Mouse (Mus musculus): ENCODE results near the gene 1700012P22Rik. TPM values are rescaled to one million over a fixed set of nuclear protein-coding genes. Genes with fewer than 3 reads are reported as not detected.
A peak's percentile ranks its signal among the peaks of the same experiment; 100 is the strongest.

Gene 1700012P22Rik
- not detected in 2 replicates for polyA plus RNA-seq (2014; fragmentation: Nextera tagmentation; extraction: Ambion mirVana)

DNA sequence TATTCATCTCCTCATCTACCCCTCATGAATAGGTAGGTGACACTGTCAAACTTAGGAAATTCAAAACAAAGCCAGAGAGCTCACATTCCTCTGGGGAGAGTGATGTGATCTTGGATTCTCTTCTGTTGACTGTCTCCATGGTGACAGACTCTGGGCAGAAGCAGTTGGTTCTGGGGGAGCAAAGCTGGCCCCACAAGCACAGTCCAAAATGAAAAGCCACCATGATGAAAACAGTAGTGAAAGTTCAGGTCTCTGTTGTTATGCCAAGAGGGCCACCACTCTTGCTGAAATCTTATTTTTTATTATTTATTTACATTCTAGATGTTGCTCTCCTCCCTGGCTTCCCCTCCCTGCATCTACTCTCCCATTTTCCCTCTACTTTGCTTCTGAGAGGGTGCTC lies at the start of gene 1700012P22Rik:
Gene 1700012P22Rik, minus strand, starts transcription at position 101 of the 400 bp plus-strand sequence.
- H3K9ac ChIP-seq (ENCODE audit: low read depth, low read length), result no peak within 1 kb of the TSS
- H3K4me1 ChIP-seq (replicated peaks; ENCODE audit: control insufficient read depth, insufficient read depth, low read length), result no peaks in the 10 kb centered on the region
- H3K27me3 ChIP-seq (replicated peaks; ENCODE audit: control insufficient read depth, insufficient read depth, low read length), result no peaks in the 10 kb centered on the region
- H3K9me3 ChIP-seq (ENCODE audit: control insufficient read depth, low read length), result no peaks in the 10 kb centered on the region
- H3K27ac ChIP-seq (ENCODE audit: low read depth, low read length), result no peak within 1 kb of the TSS
- DNase-seq (ENCODE audit: low spot score), result no peak
- no peak within 1 kb of the TSS for H3K4me2 ChIP-seq
- no peaks in the 10 kb centered on the region for H3K36me3 ChIP-seq (ENCODE audit: control insufficient read depth, insufficient read depth, low read length)
- no peak within 1 kb of the TSS for H3K4me3 ChIP-seq (ENCODE audit: low read depth, low read length)
- ATAC-seq (replicated peaks; ENCODE audit: low FRiP score), result no peak

DNA sequence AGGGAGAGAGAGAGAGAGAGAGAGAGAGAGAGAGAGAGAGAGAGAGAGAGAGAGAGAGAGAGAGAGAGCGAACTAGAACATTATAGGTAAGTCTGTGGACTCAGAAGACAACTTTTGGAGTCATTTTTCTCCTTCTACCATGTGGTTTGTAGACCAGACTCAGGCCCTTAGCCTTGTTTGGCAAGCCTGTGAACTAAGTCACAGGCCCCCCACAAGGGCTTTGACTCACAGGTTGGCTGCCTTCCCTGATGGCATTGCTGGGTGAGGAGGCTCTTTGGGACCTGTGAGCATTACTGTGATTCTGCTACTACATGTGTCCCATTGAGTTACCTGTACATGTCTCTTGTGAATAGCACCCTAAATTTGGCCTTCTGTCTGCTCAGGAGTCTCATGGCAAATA lies 29.5 kb upstream of the 1700012P22Rik start:
- Histone ChIP-seq H3K4me3 (ENCODE audit: low read depth, low read length) (no peak overlapping the region), H3K4me1 (replicated peaks; ENCODE audit: control insufficient read depth, insufficient read depth, low read length) (no peaks in the 10 kb centered on the region), H3K36me3 (ENCODE audit: control insufficient read depth, insufficient read depth, low read length) (no peaks in the 10 kb centered on the region), H3K27ac (ENCODE audit: low read depth, low read length) (no peak overlapping the region), H3K4me2 (no peak overlapping the region), H3K9me3 (ENCODE audit: control insufficient read depth, low read length) (no peaks in the 10 kb centered on the region), H3K27me3 (replicated peaks; ENCODE audit: control insufficient read depth, insufficient read depth, low read length) (no peaks in the 10 kb centered on the region), H3K9ac (ENCODE audit: low read depth, low read length) (no peak overlapping the region)
- DNase-seq (ENCODE audit: low spot score) (no peak), ATAC-seq (replicated peaks; ENCODE audit: low FRiP score) (no peak)
- 63% methylated on average over 1 of the region's 1 CpGs for WGBS

DNA sequence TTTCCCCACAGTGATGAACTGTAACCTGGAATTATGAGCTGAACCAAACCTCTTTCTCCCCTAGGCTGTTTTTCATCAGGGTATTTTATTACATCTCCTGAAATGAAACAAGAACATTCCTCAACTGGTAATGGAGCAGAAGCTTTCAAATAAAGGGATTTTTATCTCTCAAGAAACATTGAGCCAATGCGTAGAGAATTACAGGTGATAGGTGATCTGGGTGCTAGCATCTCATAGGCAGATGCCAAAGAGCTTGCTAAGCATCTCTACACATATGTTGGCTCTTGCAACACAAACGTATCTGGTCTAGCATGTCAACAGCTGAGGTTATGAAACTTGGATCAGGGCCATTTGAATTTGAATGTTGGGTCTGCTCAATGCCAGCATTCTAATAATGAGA lies 26.6 kb upstream of the 1700012P22Rik start:
- H3K9ac ChIP-seq (ENCODE audit: low read depth, low read length), result no peak overlapping the region
- H3K27ac ChIP-seq (ENCODE audit: low read depth, low read length), result no peak overlapping the region
- no peak overlapping the region for H3K4me2 ChIP-seq
- H3K4me3 ChIP-seq (ENCODE audit: low read depth, low read length), result no peak overlapping the region
- no peak for ATAC-seq (replicated peaks; ENCODE audit: low FRiP score)
- no peaks in the 10 kb centered on the region for H3K27me3 ChIP-seq (replicated peaks; ENCODE audit: control insufficient read depth, insufficient read depth, low read length)
- WGBS, result 76% methylated on average over 2 of the region's 2 CpGs
- no peaks in the 10 kb centered on the region for H3K36me3 ChIP-seq (ENCODE audit: control insufficient read depth, insufficient read depth, low read length)
- no peak for DNase-seq (ENCODE audit: low spot score)
- H3K9me3 ChIP-seq (ENCODE audit: control insufficient read depth, low read length), result no peaks in the 10 kb centered on the region
- no peaks in the 10 kb centered on the region for H3K4me1 ChIP-seq (replicated peaks; ENCODE audit: control insufficient read depth, insufficient read depth, low read length)

GRCm38 (mm10) chr4:144463656-144464055 lies 25.1 kb upstream of the 1700012P22Rik start, which contains the start of gene Aadacl3:
Gene Aadacl3 (minus strand): TSS chr4:144463756.
- Histone ChIP-seq H3K27ac (ENCODE audit: low read depth, low read length) (no peak within 1 kb of the TSS), H3K4me2 (no peak within 1 kb of the TSS), H3K9me3 (ENCODE audit: control insufficient read depth, low read length) (no peaks in the 10 kb centered on the region), H3K36me3 (ENCODE audit: control insufficient read depth, insufficient read depth, low read length) (no peaks in the 10 kb centered on the region), H3K4me1 (replicated peaks; ENCODE audit: control insufficient read depth, insufficient read depth, low read length) (no peaks in the 10 kb centered on the region), H3K27me3 (replicated peaks; ENCODE audit: control insufficient read depth, insufficient read depth, low read length) (no peaks in the 10 kb centered on the region), H3K4me3 (ENCODE audit: low read depth, low read length) (no peak within 1 kb of the TSS), H3K9ac (ENCODE audit: low read depth, low read length) (no peak within 1 kb of the TSS)
- ATAC-seq (replicated peaks; ENCODE audit: low FRiP score) (0 out of 2 replicates have a peak, but pooled peaks have one; percentile 20), DNase-seq (ENCODE audit: low spot score) (no peak)
- 58% methylated on average over 3 of the region's 3 CpGs for WGBS

DNA sequence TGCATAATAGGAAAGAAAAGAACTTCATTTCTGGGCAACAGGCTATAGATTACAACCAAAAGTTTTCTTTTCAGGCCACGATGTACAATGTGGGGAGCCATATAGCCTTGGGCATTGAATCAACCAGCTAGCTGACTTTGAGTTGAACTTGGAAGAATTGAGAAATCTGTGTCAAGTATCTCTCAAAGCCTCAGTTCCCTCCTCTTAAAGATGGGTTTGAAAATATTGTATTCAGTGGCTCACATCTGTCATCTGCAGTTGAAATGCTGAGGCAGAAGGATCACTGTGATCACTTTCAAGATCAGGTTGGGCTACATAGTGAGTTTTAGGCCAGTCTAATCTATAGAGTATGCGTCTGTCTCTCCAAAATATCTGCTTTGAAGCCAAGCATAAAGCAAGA lies 14.6 kb upstream of the 1700012P22Rik start, which contains the start of gene Gm9944:
Gene Gm9944, minus strand, starts transcription at position 101 of the 400 bp plus-strand sequence.
- no peak within 1 kb of the TSS for H3K4me3 ChIP-seq (ENCODE audit: low read depth, low read length)
- ATAC-seq (replicated peaks; ENCODE audit: low FRiP score), result no peak
- DNase-seq (ENCODE audit: low spot score), result no peak
- 61% methylated on average over 2 of the region's 2 CpGs for WGBS
- H3K9me3 ChIP-seq (ENCODE audit: control insufficient read depth, low read length), result no peaks in the 10 kb centered on the region
- H3K36me3 ChIP-seq (ENCODE audit: control insufficient read depth, insufficient read depth, low read length), result no peaks in the 10 kb centered on the region
- no peak within 1 kb of the TSS for H3K27ac ChIP-seq (ENCODE audit: low read depth, low read length)
- no peaks in the 10 kb centered on the region for H3K4me1 ChIP-seq (replicated peaks; ENCODE audit: control insufficient read depth, insufficient read depth, low read length)
- H3K27me3 ChIP-seq (replicated peaks; ENCODE audit: control insufficient read depth, insufficient read depth, low read length), result no peaks in the 10 kb centered on the region
- H3K4me2 ChIP-seq, result no peak within 1 kb of the TSS
- no peak within 1 kb of the TSS for H3K9ac ChIP-seq (ENCODE audit: low read depth, low read length)

GRCm38 (mm10) chr4:144448546-144448945 lies 10.0 kb upstream of the 1700012P22Rik start:
- Histone ChIP-seq H3K27ac (ENCODE audit: low read depth, low read length) (no peak overlapping the region), H3K4me2 (no peak overlapping the region), H3K36me3 (ENCODE audit: control insufficient read depth, insufficient read depth, low read length) (no peaks in the 10 kb centered on the region), H3K9ac (ENCODE audit: low read depth, low read length) (no peak overlapping the region), H3K4me3 (ENCODE audit: low read depth, low read length) (no peak overlapping the region), H3K27me3 (replicated peaks; ENCODE audit: control insufficient read depth, insufficient read depth, low read length) (no peaks in the 10 kb centered on the region), H3K4me1 (replicated peaks; ENCODE audit: control insufficient read depth, insufficient read depth, low read length) (no peaks in the 10 kb centered on the region), H3K9me3 (ENCODE audit: control insufficient read depth, low read length) (no peaks in the 10 kb centered on the region)
- ATAC-seq (replicated peaks; ENCODE audit: low FRiP score) (no peak), DNase-seq (ENCODE audit: low spot score) (no peak)
- 74% methylated on average over 2 of the region's 2 CpGs for WGBS

- ATAC-seq (replicated peaks; ENCODE audit: low FRiP score) (no peak), DNase-seq (ENCODE audit: low spot score) (no peak)
- Histone ChIP-seq H3K4me3 (ENCODE audit: low read depth, low read length) (no peak overlapping the region), H3K9ac (ENCODE audit: low read depth, low read length) (no peak overlapping the region), H3K9me3 (ENCODE audit: control insufficient read depth, low read length) (no peaks in the 10 kb centered on the region), H3K27me3 (replicated peaks; ENCODE audit: control insufficient read depth, insufficient read depth, low read length) (no peaks in the 10 kb centered on the region), H3K4me1 (replicated peaks; ENCODE audit: control insufficient read depth, insufficient read depth, low read length) (no peaks in the 10 kb centered on the region), H3K27ac (ENCODE audit: low read depth, low read length) (no peak overlapping the region), H3K36me3 (ENCODE audit: control insufficient read depth, insufficient read depth, low read length) (no peaks in the 10 kb centered on the region), H3K4me2 (no peak overlapping the region)
- WGBS, result 63% methylated on average over 1 of the region's 1 CpGs
Measured at GRCm38 (mm10) chr4:144441582-144441981, 3.0 kb upstream of the 1700012P22Rik start.

- Histone ChIP-seq H3K4me1 (replicated peaks; ENCODE audit: control insufficient read depth, insufficient read depth, low read length) (no peaks in the 10 kb centered on the region), H3K27me3 (replicated peaks; ENCODE audit: control insufficient read depth, insufficient read depth, low read length) (no peaks in the 10 kb centered on the region), H3K9ac (ENCODE audit: low read depth, low read length) (no peak overlapping the region), H3K4me2 (no peak overlapping the region), H3K9me3 (ENCODE audit: control insufficient read depth, low read length) (no peaks in the 10 kb centered on the region), H3K36me3 (ENCODE audit: control insufficient read depth, insufficient read depth, low read length) (no peaks in the 10 kb centered on the region), H3K27ac (ENCODE audit: low read depth, low read length) (no peak overlapping the region), H3K4me3 (ENCODE audit: low read depth, low read length) (no peak overlapping the region)
- ATAC-seq (replicated peaks; ENCODE audit: low FRiP score) (no peak), DNase-seq (ENCODE audit: low spot score) (no peak)
- 77% methylated on average over 4 of the region's 4 CpGs for WGBS
Measured at GRCm38 (mm10) chr4:144441095-144441494, 2.5 kb upstream of the 1700012P22Rik start.

DNA sequence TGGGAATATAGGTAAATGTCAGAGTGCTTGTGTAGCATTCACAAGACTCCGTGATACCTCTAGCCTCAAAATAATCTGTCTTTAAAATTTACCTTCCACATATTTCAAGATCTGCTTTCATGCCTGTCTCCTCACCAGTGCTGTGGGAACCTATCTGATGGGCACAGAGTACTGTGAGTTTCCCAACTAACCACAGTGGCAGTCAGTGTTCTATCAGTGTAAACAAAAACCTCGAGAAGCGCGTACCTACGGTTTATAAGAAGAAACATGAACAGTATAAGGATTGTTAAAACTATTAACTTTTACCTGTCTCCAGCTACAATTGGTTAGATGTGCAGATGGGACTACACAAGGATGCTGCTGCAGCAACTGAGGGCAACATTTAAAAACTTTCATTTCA lies 5.4 kb downstream of the 1700012P22Rik start:
- no peak overlapping the region for H3K4me2 ChIP-seq
- H3K4me1 ChIP-seq (replicated peaks; ENCODE audit: control insufficient read depth, insufficient read depth, low read length), result no peaks in the 10 kb centered on the region
- 77% methylated on average over 5 of the region's 5 CpGs for WGBS
- H3K9ac ChIP-seq (ENCODE audit: low read depth, low read length), result no peak overlapping the region
- H3K9me3 ChIP-seq (ENCODE audit: control insufficient read depth, low read length), result no peaks in the 10 kb centered on the region
- no peak for ATAC-seq (replicated peaks; ENCODE audit: low FRiP score)
- H3K36me3 ChIP-seq (ENCODE audit: control insufficient read depth, insufficient read depth, low read length), result no peaks in the 10 kb centered on the region
- H3K27me3 ChIP-seq (replicated peaks; ENCODE audit: control insufficient read depth, insufficient read depth, low read length), result no peaks in the 10 kb centered on the region
- no peak overlapping the region for H3K27ac ChIP-seq (ENCODE audit: low read depth, low read length)
- DNase-seq (ENCODE audit: low spot score), result no peak
- no peak overlapping the region for H3K4me3 ChIP-seq (ENCODE audit: low read depth, low read length)

Data from liver, embryonic 11.5 days (tissue).